Mouse (Mus musculus): ENCODE measurements around the gene Ahdc1.

DNA sequence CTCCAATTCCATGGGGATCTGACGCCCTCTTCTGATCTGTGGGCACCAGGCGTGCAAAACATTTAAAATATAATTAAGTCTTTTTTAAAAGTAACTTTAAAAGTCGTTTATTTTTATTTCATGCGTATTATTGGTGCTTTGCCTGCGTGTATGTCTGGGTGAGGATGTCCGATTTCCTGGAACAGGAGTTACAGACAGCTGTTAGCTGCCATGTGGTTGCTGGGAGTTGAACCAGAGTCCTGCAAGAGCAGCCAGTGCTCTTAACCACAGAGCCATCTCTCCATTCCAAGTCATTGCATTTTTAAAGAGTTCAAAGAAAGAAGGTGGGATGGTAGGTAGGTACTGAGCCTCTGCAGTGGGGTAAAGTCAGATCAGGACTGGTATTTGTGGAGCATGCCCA is 43.5 kb downstream of the Ahdc1 start:
- TF ChIP-seq EP300 (IDR thresholded peaks at IDR 0.05; ENCODE audit: low read depth): no peak
- no peak for TF ChIP-seq CTCF (IDR thresholded peaks at IDR 0.05; ENCODE audit: low read depth)

All from liver, embryonic 14.5 days (tissue).